Mouse (Mus musculus) hindbrain, embryonic 16.5 days (tissue): ENCODE results near the gene Mroh2a. TPM values are rescaled to one million over a fixed set of nuclear protein-coding genes. Genes with fewer than 3 reads are reported as not detected.
A peak's percentile ranks its signal among the peaks of the same experiment; 100 is the strongest.

Experiments used
- ATAC-seq: fragments of 200-750 bp; cut with Nextera tagmentation; 2 replicates; pipeline ENCODE4 v1.8.0; 2017; ENCODE audit warnings: moderate TSS enrichment, moderate library complexity
- H3K27ac ChIP-seq: fragments of 300-500 bp; sonication (generic); 2 replicates; pipeline ENCODE4 v1.5.1; 2014; ENCODE audit warnings: low read depth, mild to moderate bottlenecking, control low read depth, low read length, moderate library complexity
- H3K27me3 ChIP-seq: fragments of 300-500 bp; sonication (generic); replicated peaks from 2 replicates; pipeline ENCODE4 v1.6.1; 2014; ENCODE audit warnings: low read length; ENCODE audit not compliant: control insufficient read depth, insufficient read depth
- H3K36me3 ChIP-seq: fragments of 300-500 bp; sonication (generic); 2 replicates; pipeline ENCODE4 v1.6.1; 2014; ENCODE audit warnings: mild to moderate bottlenecking, low read length, moderate library complexity, mixed read lengths; ENCODE audit not compliant: control insufficient read depth, insufficient read depth
- H3K4me1 ChIP-seq: fragments of 300-500 bp; sonication (generic); 2 replicates; pipeline ENCODE4 v1.6.1; 2014; ENCODE audit warnings: low read depth, low read length; ENCODE audit not compliant: control insufficient read depth, insufficient read depth
- H3K4me2 ChIP-seq: fragments of 300-500 bp; sonication (generic); 2 replicates; pipeline ENCODE4 v1.6.1; 2014; ENCODE audit warnings: mild to moderate bottlenecking, low read length, control low read depth, moderate library complexity
- H3K4me3 ChIP-seq: fragments of 300-500 bp; sonication (generic); 2 replicates; pipeline ENCODE4 v1.5.1; 2014; ENCODE audit warnings: mild to moderate bottlenecking, low read length, control low read depth, moderate library complexity
- H3K9ac ChIP-seq: fragments of 300-500 bp; sonication (generic); 2 replicates; pipeline ENCODE4 v1.6.1; 2014; ENCODE audit warnings: low read depth, mild to moderate bottlenecking, control low read depth, low read length, moderate library complexity
- H3K9me3 ChIP-seq: fragments of 300-500 bp; sonication (generic); 2 replicates; pipeline ENCODE4 v1.6.1; 2014; ENCODE audit warnings: mild to moderate bottlenecking, low read length, moderate library complexity; ENCODE audit not compliant: control insufficient read depth
- WGBS: fragments of 180-500 bp; shearing (Covaris S2); extraction: QIAGEN DNeasy Blood & Tissue Kit; methylation state at CpG from one replicate; pipeline ENCODE4 v1.1.7; 2014; 5-methylcytosine and 5-hydroxymethylcytosine counted together
- polyA plus RNA-seq: library from polyadenylated mRNA; unstranded; fragments of >200 nt; fragmentation: Nextera tagmentation; extraction: Ambion mirVana; gene quantifications from 2 replicates; pipeline ENCODE4 v1.2.1, GENCODE M21; 2015

The Mroh2a gene
- 0.45 and 0.54 TPM in 2 replicates for polyA plus RNA-seq

DNA sequence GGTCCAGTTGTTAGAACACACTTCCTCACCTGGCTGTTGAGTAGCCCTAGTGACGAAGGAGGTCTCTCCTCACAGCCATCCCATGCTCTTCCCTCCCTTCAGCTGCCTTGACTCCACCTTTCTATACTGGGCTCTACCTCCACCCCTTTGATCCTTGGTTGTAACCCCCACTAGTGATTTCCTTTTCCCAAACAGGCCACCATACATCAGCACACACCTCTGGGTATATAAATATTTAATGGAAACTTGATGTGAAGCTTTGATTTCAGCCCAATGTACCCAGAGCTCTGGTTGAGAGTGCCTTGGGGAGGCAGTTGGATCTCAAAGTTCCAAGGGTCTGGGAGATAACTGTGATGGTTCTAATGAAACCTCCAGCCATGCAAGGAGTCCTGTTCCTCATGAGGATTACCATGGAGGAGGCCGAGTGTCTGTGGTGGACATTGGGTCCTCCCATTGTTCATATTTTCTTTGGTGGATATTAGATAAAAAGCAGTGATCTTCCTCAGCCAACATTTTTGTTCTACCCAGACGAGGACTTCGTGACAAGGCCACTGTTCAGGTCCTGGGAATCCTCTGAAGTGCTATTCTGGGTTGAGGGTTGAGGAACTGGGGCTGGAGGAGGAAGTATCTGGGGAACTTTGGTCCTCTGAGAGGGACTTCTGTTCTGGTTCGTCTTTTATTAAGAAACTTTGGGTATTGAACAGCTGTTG is at the start of gene Mroh2a:
Gene Mroh2a (plus strand): TSS at position 317 of the 710 bp plus-strand sequence.
- H3K4me2 ChIP-seq = no peak within 1 kb of the TSS
- H3K27ac ChIP-seq = no peak within 1 kb of the TSS
- no peaks in the 10 kb centered on the region for H3K4me1 ChIP-seq
- no peak within 1 kb of the TSS for H3K9ac ChIP-seq
- 59% methylated on average over 5 of the region's 5 CpGs for WGBS
- no peaks in the 10 kb centered on the region for H3K36me3 ChIP-seq
- H3K9me3 ChIP-seq = peaks cover 68% of the 10 kb centered on the region
- H3K4me3 ChIP-seq = no peak within 1 kb of the TSS
- H3K27me3 ChIP-seq = no peaks in the 10 kb centered on the region
- no peak for ATAC-seq

DNA sequence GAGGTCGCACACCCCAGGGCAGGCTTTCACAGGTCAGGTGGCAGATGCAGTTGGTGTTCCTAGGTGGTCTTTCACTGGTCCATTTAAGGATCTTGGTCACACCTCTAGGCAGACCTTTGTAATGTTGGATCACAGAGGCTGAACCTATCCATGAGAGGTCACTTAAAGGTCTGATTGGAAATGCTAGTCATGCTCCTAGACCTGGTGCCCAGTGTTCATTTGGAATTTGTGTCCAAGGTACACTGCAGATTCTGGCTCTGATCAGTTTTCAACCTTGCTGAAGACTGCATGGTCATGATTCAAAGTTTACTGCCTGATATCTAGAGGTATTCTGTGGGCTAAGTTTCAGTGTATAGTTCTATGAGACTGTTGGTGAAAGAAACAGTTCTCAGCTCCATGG is 47.1 kb upstream of the Mroh2a start:
- no peak for ATAC-seq
- peaks cover 5% of the 10 kb centered on the region; the same call in 1 of the 2 replicates for H3K9me3 ChIP-seq
- H3K4me3 ChIP-seq = no peak overlapping the region
- no peaks in the 10 kb centered on the region for H3K36me3 ChIP-seq
- H3K27ac ChIP-seq = no peak overlapping the region
- H3K4me1 ChIP-seq = no peaks in the 10 kb centered on the region
- 88% methylated on average over 1 of the region's 1 CpGs for WGBS
- H3K4me2 ChIP-seq = no peak overlapping the region
- no peak overlapping the region for H3K9ac ChIP-seq
- no peaks in the 10 kb centered on the region for H3K27me3 ChIP-seq

DNA sequence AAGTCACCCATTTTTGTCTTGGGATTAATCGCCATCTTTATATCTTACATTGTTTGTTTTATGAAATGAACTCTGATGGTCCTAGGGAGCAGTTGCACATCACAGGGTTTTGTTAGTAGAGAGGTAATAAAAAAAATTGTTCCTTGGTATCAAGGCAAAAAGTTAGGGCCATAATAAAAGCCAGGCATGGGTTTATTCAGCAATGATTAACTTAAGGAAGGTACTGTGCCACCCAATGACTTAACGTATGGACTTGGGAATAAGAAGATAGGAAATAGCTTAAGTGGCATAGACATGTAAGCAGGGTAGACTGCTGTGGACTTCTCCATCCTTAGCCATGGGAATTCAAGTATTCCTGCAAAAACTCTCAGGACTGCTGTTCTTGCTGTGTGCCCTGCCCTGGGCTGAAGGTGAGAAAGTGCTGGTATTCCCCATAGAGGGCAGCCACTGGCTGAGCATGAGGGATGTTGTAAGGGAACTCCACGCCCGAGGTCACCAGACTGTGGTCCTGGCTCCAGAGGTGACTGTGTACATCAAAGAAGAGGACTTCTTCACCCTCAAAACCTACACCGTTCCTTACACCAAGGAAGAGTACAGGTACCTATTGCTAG is 40.4 kb upstream of the Mroh2a start:
- H3K4me3 ChIP-seq = no peak overlapping the region
- no peak overlapping the region for H3K27ac ChIP-seq
- H3K9ac ChIP-seq = no peak overlapping the region
- no peak overlapping the region for H3K4me2 ChIP-seq
- WGBS = 94% methylated on average over 5 of the region's 5 CpGs
- ATAC-seq = no peak
- H3K27me3 ChIP-seq = no peaks in the 10 kb centered on the region
- no peaks in the 10 kb centered on the region for H3K4me1 ChIP-seq
- H3K36me3 ChIP-seq = no peaks in the 10 kb centered on the region
- H3K9me3 ChIP-seq = no peaks in the 10 kb centered on the region

DNA sequence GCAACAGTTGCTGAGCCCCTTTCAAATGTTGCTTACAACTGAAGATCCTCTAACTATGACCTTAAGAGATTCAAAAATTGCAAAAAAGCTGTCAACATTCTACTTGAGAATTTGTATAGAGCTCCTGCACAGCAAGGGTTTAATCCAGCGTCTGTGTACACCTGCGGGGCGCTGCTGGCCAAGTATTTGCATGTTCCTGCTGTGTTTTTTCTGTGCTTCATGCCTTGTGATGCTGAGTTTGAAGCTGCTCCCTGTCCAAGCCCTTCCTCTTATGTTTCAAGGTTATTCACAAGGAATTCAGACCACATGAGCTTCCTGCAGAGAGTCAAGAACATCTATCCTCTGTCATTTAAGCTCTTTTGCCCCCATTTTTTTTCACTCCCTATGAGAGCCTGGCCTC is 34.6 kb upstream of the Mroh2a start:
- H3K4me2 ChIP-seq = no peak overlapping the region

DNA sequence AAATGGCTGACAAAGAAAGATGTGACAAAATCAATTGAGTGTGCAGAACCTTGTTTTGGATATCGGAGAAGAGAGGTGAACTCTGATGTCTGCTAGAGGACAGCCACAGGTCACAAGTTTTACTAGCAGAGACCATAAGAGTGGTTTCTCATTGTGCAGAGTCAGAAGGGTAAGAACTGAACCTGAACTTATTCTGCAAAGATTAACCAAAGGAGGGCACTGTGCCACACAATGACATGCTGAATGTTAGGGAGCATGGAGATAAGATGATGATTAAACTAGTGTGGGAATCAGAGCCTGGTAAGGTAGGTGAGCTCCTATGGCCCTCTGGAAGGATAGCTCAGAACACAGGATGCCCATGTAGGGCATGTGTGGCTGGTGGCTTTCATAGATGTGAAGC is 31.1 kb upstream of the Mroh2a start:
- H3K27me3 ChIP-seq = no peaks in the 10 kb centered on the region
- H3K4me3 ChIP-seq = no peak overlapping the region
- 91% methylated on average over 1 of the region's 1 CpGs for WGBS
- H3K27ac ChIP-seq = no peak overlapping the region
- H3K9me3 ChIP-seq = no peaks in the 10 kb centered on the region
- no peaks in the 10 kb centered on the region for H3K4me1 ChIP-seq
- no peak overlapping the region for H3K9ac ChIP-seq
- H3K4me2 ChIP-seq = no peak overlapping the region
- no peak for ATAC-seq
- no peaks in the 10 kb centered on the region for H3K36me3 ChIP-seq

More for the DNA sequence above, 34.6 kb upstream of the Mroh2a start:
- H3K9ac ChIP-seq = no peak overlapping the region
- 70% methylated on average over 3 of the region's 3 CpGs for WGBS
- no peaks in the 10 kb centered on the region for H3K4me1 ChIP-seq
- ATAC-seq = no peak
- H3K27me3 ChIP-seq = no peaks in the 10 kb centered on the region
- H3K9me3 ChIP-seq = no peaks in the 10 kb centered on the region
- H3K4me3 ChIP-seq = no peak overlapping the region
- no peak overlapping the region for H3K27ac ChIP-seq
- H3K36me3 ChIP-seq = no peaks in the 10 kb centered on the region

DNA sequence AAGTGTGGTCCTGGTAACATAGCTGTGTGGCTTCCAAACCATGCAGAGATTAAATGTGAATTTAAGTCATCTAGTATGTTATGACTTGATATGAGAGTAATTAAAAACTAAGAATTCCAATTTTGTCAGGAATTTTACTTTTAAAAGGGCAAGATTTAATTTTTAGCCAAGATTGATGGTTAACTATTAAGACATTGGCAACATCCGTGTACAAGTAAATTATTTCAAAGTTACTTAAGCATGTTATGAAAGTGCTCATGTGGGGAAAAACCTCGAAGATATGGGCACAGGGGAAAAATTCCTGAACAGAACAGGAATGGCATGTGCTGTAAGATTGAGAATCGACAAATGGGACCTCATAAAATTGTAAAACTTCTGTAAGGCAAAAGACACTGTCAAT is 29.3 kb upstream of the Mroh2a start:
- H3K27ac ChIP-seq = no peak overlapping the region
- H3K4me3 ChIP-seq = no peak overlapping the region
- 73% methylated on average over 3 of the region's 3 CpGs for WGBS
- H3K9ac ChIP-seq = no peak overlapping the region
- no peaks in the 10 kb centered on the region for H3K9me3 ChIP-seq
- H3K27me3 ChIP-seq = no peaks in the 10 kb centered on the region
- no peaks in the 10 kb centered on the region for H3K4me1 ChIP-seq
- H3K4me2 ChIP-seq = no peak overlapping the region
- ATAC-seq = no peak
- no peaks in the 10 kb centered on the region for H3K36me3 ChIP-seq

DNA sequence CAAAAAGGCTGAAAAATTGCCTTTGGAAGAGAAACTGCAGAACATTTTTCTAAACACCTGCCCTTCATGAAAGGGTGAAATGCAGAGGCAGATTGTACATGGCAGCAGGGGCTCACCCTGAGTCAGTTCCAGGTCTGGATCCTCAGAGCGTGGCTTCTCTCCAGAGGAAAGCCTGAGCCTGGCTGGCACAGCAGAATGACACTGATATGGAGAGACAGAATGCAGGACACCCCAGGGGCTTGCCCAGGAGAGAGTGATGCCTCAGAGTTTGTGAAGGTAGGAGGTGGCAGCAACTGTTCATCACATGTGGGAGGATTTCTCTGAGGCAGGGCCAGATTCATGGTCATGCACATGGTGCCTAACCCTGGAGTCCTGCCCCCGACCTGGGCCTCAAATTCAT is 26.8 kb upstream of the Mroh2a start:
- 78% methylated on average over 2 of the region's 2 CpGs for WGBS

DNA sequence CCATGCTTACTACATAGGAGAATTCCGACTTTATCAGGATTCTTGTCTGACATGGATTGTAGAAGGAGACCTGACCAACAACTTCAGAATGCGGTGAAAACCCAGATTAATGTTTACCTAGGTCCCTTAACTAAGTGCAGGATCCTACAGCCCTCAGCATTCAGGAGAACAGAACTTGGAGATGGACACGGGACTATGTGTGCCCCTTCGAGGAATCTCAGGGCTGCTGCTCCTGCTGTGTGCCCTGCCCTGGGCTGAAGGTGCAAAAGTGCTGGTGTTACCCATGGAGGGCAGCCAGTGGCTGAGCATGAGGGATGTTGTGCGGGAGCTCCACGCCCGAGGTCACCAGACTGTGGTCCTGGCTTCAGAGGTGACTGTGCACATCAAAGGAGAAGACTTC is 26.3 kb upstream of the Mroh2a start, which contains the start of gene Ugt1a2:
Gene Ugt1a2 (plus strand): TSS at position 146 of the 400 bp plus-strand sequence.
- no peak within 1 kb of the TSS for H3K9ac ChIP-seq
- H3K9me3 ChIP-seq = peaks cover 8% of the 10 kb centered on the region
- no peak within 1 kb of the TSS for H3K4me2 ChIP-seq
- no peak within 1 kb of the TSS for H3K4me3 ChIP-seq
- 85% methylated on average over 7 of the region's 7 CpGs for WGBS
- no peak for ATAC-seq
- no peaks in the 10 kb centered on the region for H3K27me3 ChIP-seq
- H3K36me3 ChIP-seq = no peaks in the 10 kb centered on the region
- H3K4me1 ChIP-seq = 0 out of 2 replicates have a peak, but pooled peaks cover 2% of the 10 kb centered on the region
- no peak within 1 kb of the TSS for H3K27ac ChIP-seq

More for the DNA sequence above, 26.8 kb upstream of the Mroh2a start:
- H3K27me3 ChIP-seq = no peaks in the 10 kb centered on the region
- H3K9ac ChIP-seq = no peak overlapping the region
- peaks cover 6% of the 10 kb centered on the region for H3K9me3 ChIP-seq
- no peak overlapping the region for H3K4me3 ChIP-seq
- H3K4me2 ChIP-seq = no peak overlapping the region
- ATAC-seq = no peak
- no peaks in the 10 kb centered on the region for H3K4me1 ChIP-seq
- H3K36me3 ChIP-seq = no peaks in the 10 kb centered on the region
- no peak overlapping the region for H3K27ac ChIP-seq

DNA sequence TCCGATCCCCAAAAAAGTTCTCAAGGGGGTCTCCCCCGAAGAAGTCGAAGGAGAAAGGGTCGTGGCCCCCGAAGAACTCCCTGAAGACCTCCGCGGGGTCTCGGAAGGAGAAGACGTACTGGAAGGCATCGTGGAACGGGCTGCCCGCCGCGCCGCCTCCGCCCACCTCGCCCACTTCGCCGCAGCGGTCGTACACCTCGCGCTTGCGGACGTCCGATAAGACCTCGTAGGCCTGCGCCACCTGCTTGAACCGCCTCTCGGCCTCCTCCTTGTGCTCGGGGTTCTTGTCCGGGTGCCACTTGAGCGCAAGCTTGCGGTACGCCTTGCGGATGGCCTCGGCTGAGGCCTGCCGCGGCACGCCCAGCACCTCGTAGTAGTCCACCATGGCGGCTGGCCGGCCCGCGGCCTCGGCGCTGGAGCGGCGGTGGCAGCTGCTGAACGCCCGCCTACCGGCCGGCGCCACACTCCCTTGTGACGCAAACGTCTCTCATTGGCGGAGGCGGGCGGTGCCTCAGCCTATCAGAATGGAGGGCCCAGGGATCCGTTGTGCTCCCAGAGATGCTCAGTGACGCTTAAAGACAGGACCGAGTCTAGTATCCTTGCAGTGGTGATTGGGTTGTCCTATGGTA is 21.4 kb upstream of the Mroh2a start, which contains the start of gene Dnajb3:
Gene Dnajb3 (minus strand): TSS at position 489 of the 629 bp plus-strand sequence.
- Histone ChIP-seq H3K27ac (peak within 1 kb of the TSS; percentile 68), H3K9me3 (peaks cover 11% of the 10 kb centered on the region), H3K4me2 (peak within 1 kb of the TSS; percentile 96), H3K36me3 (no peaks in the 10 kb centered on the region), H3K4me3 (peak within 1 kb of the TSS; percentile 63), H3K4me1 (peaks cover 7% of the 10 kb centered on the region), H3K27me3 (no peaks in the 10 kb centered on the region), H3K9ac (peak within 1 kb of the TSS; percentile 80)
- ATAC-seq = peak; percentile 100
- 6% methylated on average over 57 of the region's 62 CpGs for WGBS
